Mouse (Mus musculus) MEL (cell line): ENCODE data around the gene Nemf. TPM values are rescaled to one million over a fixed set of nuclear protein-coding genes. Genes with fewer than 3 reads are reported as not detected.
A peak's percentile ranks its signal among the peaks of the same experiment; 100 is the strongest.

ENCODE experiments used
- DNase-seq: peaks from one replicate; pipeline ENCODE4 v3.0.0; 2011; ENCODE audit warnings: low read depth, low spot score
- H3K27ac ChIP-seq: 2 replicates; pipeline ENCODE4 v1.5.1; 2012; ENCODE audit warnings: low read depth, mild to moderate bottlenecking, control low read depth, low read length, moderate library complexity; ENCODE audit not compliant: control insufficient read depth
- H3K27me3 ChIP-seq, 2 experiments: fragments of 150-350 bp in 1 of 2; sonication (generic) in 1 of 2; 2 replicates each; pipeline ENCODE4 v1.6.1; 2012; ENCODE audit warnings: low read length in 2 of 2, mild to moderate bottlenecking in 2 of 2, improper control_type of control experiment in 1 of 2, moderate library complexity in 1 of 2; ENCODE audit not compliant: insufficient read depth in 2 of 2, control insufficient read depth in 1 of 2
- H3K36me3 ChIP-seq, 2 experiments: 2 replicates each; pipeline ENCODE4 v1.6.1; 2012 to 2014; ENCODE audit warnings: low read length in 2 of 2, improper control_type of control experiment in 1 of 2, inconsistent platforms in 1 of 2, mild to moderate bottlenecking in 1 of 2; ENCODE audit not compliant: insufficient read depth in 2 of 2, control insufficient read depth in 1 of 2
- H3K4me1 ChIP-seq, 2 experiments: fragments of 150-350 bp in 1 of 2; sonication (generic) in 1 of 2; 2 replicates each; pipeline ENCODE4 v1.6.1; 2012; ENCODE audit warnings: low read length in 2 of 2, improper control_type of control experiment in 1 of 2, mild to moderate bottlenecking in 1 of 2; ENCODE audit not compliant: insufficient read depth in 2 of 2, control insufficient read depth in 1 of 2
- H3K4me3 ChIP-seq, 2 experiments: fragments of 150-350 bp in 1 of 2; sonication (generic) in 1 of 2; 2 replicates each; pipeline ENCODE4 v1.5.1; 2012; ENCODE audit warnings: low read depth in 2 of 2, low read length in 2 of 2, mild to moderate bottlenecking in 2 of 2, moderate library complexity in 2 of 2, control low read depth in 1 of 2, improper control_type of control experiment in 1 of 2; ENCODE audit not compliant: control insufficient read depth in 1 of 2, insufficient read depth in 1 of 2
- H3K79me2 ChIP-seq: 2 replicates; pipeline ENCODE4 v1.6.1; 2012; ENCODE audit warnings: mild to moderate bottlenecking, low read length, moderate library complexity; ENCODE audit not compliant: control insufficient read depth, poor library complexity, insufficient read depth
- H3K9ac ChIP-seq: 2 replicates; pipeline ENCODE4 v1.6.1; 2012; ENCODE audit warnings: low read depth, mild to moderate bottlenecking, control low read depth, low read length, moderate library complexity; ENCODE audit not compliant: control insufficient read depth, poor library complexity, severe bottlenecking
- H3K9me3 ChIP-seq: fragments of 150-350 bp; sonication (generic); replicated peaks from 2 replicates; pipeline ENCODE4 v1.6.1; 2012; ENCODE audit warnings: mild to moderate bottlenecking, low read length, improper control_type of control experiment, moderate library complexity; ENCODE audit not compliant: insufficient read depth
- CHD1 ChIP-seq: IDR thresholded peaks from 2 replicates; pipeline ENCODE4 v1.6.1; 2012; ENCODE audit warnings: low read depth, mild to moderate bottlenecking, inconsistent platforms, low read length, improper control_type of control experiment
- CTCF ChIP-seq, 3 experiments: IDR thresholded peaks in 2 of 3; conservative IDR thresholded peaks in 1 of 3; 2 replicates each; pipeline ENCODE4 v1.5.1; 2011 to 2012; ENCODE audit warnings: low read length in 3 of 3, low read depth in 2 of 3, mild to moderate bottlenecking in 2 of 3, improper control_type of control experiment in 1 of 3, inconsistent platforms in 1 of 3, mixed read lengths in 1 of 3, moderate library complexity in 1 of 3; ENCODE audit not compliant: control insufficient read depth in 1 of 3, insufficient read depth in 1 of 3, poor library complexity in 1 of 3, severe bottlenecking in 1 of 3
- EP300 ChIP-seq, 2 experiments: IDR thresholded peaks; 2 replicates each; pipeline ENCODE4 v1.6.1; 2011; ENCODE audit warnings: improper control_type of control experiment in 2 of 2, low read length in 2 of 2, low read depth in 1 of 2, mild to moderate bottlenecking in 1 of 2
- GABPA ChIP-seq: IDR thresholded peaks from 2 replicates; pipeline ENCODE4 v1.6.1; 2012; ENCODE audit warnings: low read depth, mild to moderate bottlenecking, inconsistent platforms, low read length, improper control_type of control experiment, moderate library complexity
- HCFC1 ChIP-seq: IDR thresholded peaks from 2 replicates; pipeline ENCODE4 v1.6.1; 2012; ENCODE audit warnings: low read depth, mild to moderate bottlenecking, inconsistent platforms, low read length, improper control_type of control experiment, moderate library complexity
- JUND ChIP-seq: IDR thresholded peaks from 2 replicates; pipeline ENCODE4 v1.6.1; 2011; ENCODE audit warnings: low read depth, mild to moderate bottlenecking, improper control_type of control experiment, low read length
- MAFK ChIP-seq: IDR thresholded peaks from 2 replicates; pipeline ENCODE4 v1.6.1; 2011; ENCODE audit warnings: low read depth, mild to moderate bottlenecking, low read length, improper control_type of control experiment, borderline replicate concordance
- MAZ ChIP-seq: IDR thresholded peaks from 2 replicates; pipeline ENCODE4 v1.6.1; 2012; ENCODE audit warnings: low read depth, mild to moderate bottlenecking, inconsistent platforms, low read length, improper control_type of control experiment
- MYB ChIP-seq: IDR thresholded peaks from 2 replicates; pipeline ENCODE4 v1.6.1; 2011; ENCODE audit warnings: mild to moderate bottlenecking, low read depth, low read length, improper control_type of control experiment
- MYC ChIP-seq: IDR thresholded peaks from 2 replicates; pipeline ENCODE4 v1.6.1; 2011; ENCODE audit warnings: low read depth, mild to moderate bottlenecking, low read length, improper control_type of control experiment, moderate library complexity
- NRF1 ChIP-seq: IDR thresholded peaks from 2 replicates; pipeline ENCODE4 v1.6.1; 2014; ENCODE audit warnings: low read depth, mild to moderate bottlenecking, inconsistent platforms, low read length, improper control_type of control experiment, moderate library complexity; ENCODE audit not compliant: poor library complexity, insufficient read depth, severe bottlenecking
- POLR2AphosphoS2 ChIP-seq: IDR thresholded peaks from 2 replicates; pipeline ENCODE4 v1.6.1; 2011; ENCODE audit warnings: low read length, improper control_type of control experiment
- RAD21 ChIP-seq: IDR thresholded peaks from 2 replicates; pipeline ENCODE4 v1.6.1; 2011; ENCODE audit warnings: mild to moderate bottlenecking, low read depth, low read length, improper control_type of control experiment
- RCOR1 ChIP-seq: IDR thresholded peaks from 2 replicates; pipeline ENCODE4 v1.6.1; 2012; ENCODE audit warnings: low read depth, mild to moderate bottlenecking, inconsistent platforms, low read length, improper control_type of control experiment
- SMC3 ChIP-seq: IDR thresholded peaks from 2 replicates; pipeline ENCODE4 v1.6.1; 2011; ENCODE audit warnings: low read depth, low read length, improper control_type of control experiment
- TBP ChIP-seq: IDR thresholded peaks from 2 replicates; pipeline ENCODE4 v1.8.0; 2011; ENCODE audit warnings: low read depth, low read length, improper control_type of control experiment
- TCF12 ChIP-seq: IDR thresholded peaks from 2 replicates; pipeline ENCODE4 v1.6.1; 2014; ENCODE audit warnings: low read depth, mild to moderate bottlenecking, inconsistent platforms, low read length, improper control_type of control experiment, moderate library complexity
- UBTF ChIP-seq: IDR thresholded peaks from 2 replicates; pipeline ENCODE4 v1.6.1; 2012; ENCODE audit warnings: low read depth, mild to moderate bottlenecking, inconsistent platforms, low read length, improper control_type of control experiment, moderate library complexity, borderline replicate concordance; ENCODE audit not compliant: insufficient read depth
- USF1 ChIP-seq: IDR thresholded peaks from 2 replicates; pipeline ENCODE4 v1.6.1; 2014; ENCODE audit warnings: low read depth, mild to moderate bottlenecking, inconsistent platforms, low read length, improper control_type of control experiment, moderate library complexity
- USF2 ChIP-seq, 2 experiments: IDR thresholded peaks; 2 replicates each; pipeline ENCODE4 v1.6.1; 2011 to 2012; ENCODE audit warnings: improper control_type of control experiment in 2 of 2, low read length in 2 of 2, borderline replicate concordance in 1 of 2, inconsistent platforms in 1 of 2, low read depth in 1 of 2, mild to moderate bottlenecking in 1 of 2; ENCODE audit not compliant: insufficient read depth in 1 of 2
- ZKSCAN1 ChIP-seq: IDR thresholded peaks from 2 replicates; pipeline ENCODE4 v1.6.1; 2012; ENCODE audit warnings: low read depth, mild to moderate bottlenecking, inconsistent platforms, low read length, improper control_type of control experiment, moderate library complexity
- ZMIZ1 ChIP-seq: IDR thresholded peaks from 2 replicates; pipeline ENCODE4 v1.6.1; 2012; ENCODE audit warnings: low read depth, mild to moderate bottlenecking, inconsistent platforms, low read length, improper control_type of control experiment, moderate library complexity
- polyA plus RNA-seq, 2 experiments: library from polyadenylated mRNA; stranded (reverse) in 1 of 2; unstranded in 1 of 2; fragments of >175 nt in 1 of 2; fragments of >200 nt in 1 of 2; gene quantifications; 2 replicates each; pipeline versions ENCODE4 v1.2.1 to v1.2.4; 2012; ENCODE audit warnings: low replicate concordance in 2 of 2, low read depth in 1 of 2; ENCODE audit not compliant: insufficient read length in 2 of 2, insufficient read depth in 1 of 2, missing spikeins in 1 of 2
- total RNA-seq: library from RNA; depleted of rRNA; stranded (reverse); fragments of 300-350 nt; gene quantifications from 2 replicates; pipeline ENCODE4 v1.2.3, GENCODE M21; 2012

The Nemf gene
- total and polyA plus RNA-seq, 3 experiments: 30.2 to 33.4 TPM; not detected in 1

DNA sequence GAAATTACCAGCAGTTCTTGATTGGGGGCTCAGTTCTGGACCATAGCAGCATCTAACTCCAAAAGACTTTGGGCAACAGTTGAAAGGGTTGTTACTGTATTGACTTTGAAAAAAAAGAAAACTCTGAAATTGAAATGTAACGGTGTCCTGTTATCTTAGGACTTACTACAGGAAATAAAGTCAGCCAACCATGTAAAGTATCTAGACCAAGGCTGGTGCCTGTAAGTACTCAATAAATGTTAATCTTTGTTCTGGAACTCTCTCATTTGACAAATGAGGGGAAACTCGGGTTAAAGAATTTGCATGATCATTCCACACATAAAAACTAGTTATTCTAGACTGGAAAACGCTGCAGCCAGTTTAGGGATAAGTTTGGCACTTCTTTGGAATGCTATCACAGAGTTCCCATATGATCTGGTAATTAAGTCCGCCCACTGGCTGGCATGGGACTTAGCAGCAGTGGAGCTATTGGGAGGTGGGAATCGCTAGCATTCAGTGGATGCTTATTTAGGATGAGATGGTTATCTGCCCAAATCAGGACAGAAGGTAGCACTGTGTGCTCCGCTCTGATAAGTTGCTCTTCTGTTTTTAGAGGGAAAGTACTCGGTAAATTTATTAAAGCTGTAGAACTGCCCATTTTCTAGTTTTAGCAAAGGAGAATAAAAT lies 32.4 kb upstream of the Nemf start (continued):
- TF ChIP-seq EP300 (IDR thresholded peaks at IDR 0.05; ENCODE audit: low read depth in 1 of 2, low read length in 2 of 2) (peak; percentile 87 to 89), UBTF (no peak), MAFK (no peak), MYB (peak; percentile 67; the same call in 1 of the 2 replicates), MAZ (no peak), SMC3 (no peak), CHD1 (no peak), RCOR1 (peak; percentile 67), ZKSCAN1 (no peak), GABPA (no peak), TCF12 (peak; percentile 59), CTCF (IDR thresholded peaks at IDR 0.05 in 2 of 3, conservative IDR thresholded peaks at IDR 0.05 in 1 of 3; ENCODE audit: control insufficient read depth in 1 of 3, insufficient read depth in 1 of 3, low read depth in 2 of 3, low read length in 3 of 3, poor library complexity in 1 of 3, severe bottlenecking in 1 of 3) (no peak), HCFC1 (no peak), TBP (peak; percentile 9; the same call in 1 of the 2 replicates), POLR2AphosphoS2 (no peak), NRF1 (no peak), USF1 (no peak), RAD21 (no peak), USF2 (IDR thresholded peaks at IDR 0.05; ENCODE audit: borderline replicate concordance in 1 of 2, insufficient read depth in 1 of 2, low read depth in 1 of 2, low read length in 2 of 2) (no peak), ZMIZ1 (no peak)

DNA sequence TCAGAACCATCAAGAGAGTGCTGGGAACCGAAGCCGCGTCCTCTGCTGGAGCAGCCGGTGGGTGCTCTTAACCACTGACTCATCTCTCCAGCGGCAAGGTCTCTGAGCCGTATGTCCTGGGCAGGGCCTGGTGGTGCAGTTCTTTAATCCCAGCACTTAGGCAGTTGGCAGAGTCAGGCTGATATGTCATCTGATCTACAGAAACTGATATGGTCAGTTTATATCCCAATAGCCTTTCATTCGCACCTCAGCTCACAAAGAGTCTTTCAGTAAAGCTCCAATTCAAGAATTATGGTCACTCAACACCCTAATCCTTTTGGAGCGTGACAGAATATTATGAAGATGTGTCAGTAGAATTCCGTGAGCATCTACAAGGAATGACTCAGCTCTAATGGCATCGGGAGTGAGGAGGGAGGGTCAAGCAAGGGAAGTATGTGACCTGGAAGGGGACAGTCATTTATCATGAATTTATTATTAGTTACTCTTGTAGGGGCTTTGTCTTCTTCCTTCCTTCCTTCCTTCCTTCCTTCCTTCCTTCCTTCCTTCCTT lies 31.4 kb upstream of the Nemf start:
- peaks cover 0 to 38% of the 10 kb centered on the region in 2 experiments; a peak in 2 of 4 replicates for H3K36me3 ChIP-seq
- no peaks in the 10 kb centered on the region for H3K9me3 ChIP-seq
- peaks cover 9 to 45% of the 10 kb centered on the region in 2 experiments for H3K4me1 ChIP-seq
- H3K9ac ChIP-seq: no peak overlapping the region
- no peaks in the 10 kb centered on the region for H3K27me3 ChIP-seq
- TF ChIP-seq CTCF (IDR thresholded peaks at IDR 0.05 in 2 of 3, conservative IDR thresholded peaks at IDR 0.05 in 1 of 3; ENCODE audit: control insufficient read depth in 1 of 3, insufficient read depth in 1 of 3, low read depth in 2 of 3, low read length in 3 of 3, poor library complexity in 1 of 3, severe bottlenecking in 1 of 3) (0 out of 6 replicates have a peak, but pooled peaks of 1 of the 3 experiments have one; percentile 0), JUND (no peak), MYC (0 out of 2 replicates have a peak, but pooled peaks have one; percentile 4), SMC3 (no peak)
- H3K27ac ChIP-seq: peak overlapping the region; percentile 30; the same call in 1 of the 2 replicates
- no peak for DNase-seq
- H3K4me3 ChIP-seq: no peak overlapping the region
- H3K79me2 ChIP-seq: no peaks in the 10 kb centered on the region
